Mouse (Mus musculus) spleen, postnatal 10 days (tissue): ENCODE measurements around the gene Nos1.

Experiments
- DNase-seq, 2 experiments: peaks; one replicate each; pipeline ENCODE4 v3.0.0; 2021 to 2022; ENCODE audit warnings: low spot score in 2 of 2

Nos1 gene

DNA sequence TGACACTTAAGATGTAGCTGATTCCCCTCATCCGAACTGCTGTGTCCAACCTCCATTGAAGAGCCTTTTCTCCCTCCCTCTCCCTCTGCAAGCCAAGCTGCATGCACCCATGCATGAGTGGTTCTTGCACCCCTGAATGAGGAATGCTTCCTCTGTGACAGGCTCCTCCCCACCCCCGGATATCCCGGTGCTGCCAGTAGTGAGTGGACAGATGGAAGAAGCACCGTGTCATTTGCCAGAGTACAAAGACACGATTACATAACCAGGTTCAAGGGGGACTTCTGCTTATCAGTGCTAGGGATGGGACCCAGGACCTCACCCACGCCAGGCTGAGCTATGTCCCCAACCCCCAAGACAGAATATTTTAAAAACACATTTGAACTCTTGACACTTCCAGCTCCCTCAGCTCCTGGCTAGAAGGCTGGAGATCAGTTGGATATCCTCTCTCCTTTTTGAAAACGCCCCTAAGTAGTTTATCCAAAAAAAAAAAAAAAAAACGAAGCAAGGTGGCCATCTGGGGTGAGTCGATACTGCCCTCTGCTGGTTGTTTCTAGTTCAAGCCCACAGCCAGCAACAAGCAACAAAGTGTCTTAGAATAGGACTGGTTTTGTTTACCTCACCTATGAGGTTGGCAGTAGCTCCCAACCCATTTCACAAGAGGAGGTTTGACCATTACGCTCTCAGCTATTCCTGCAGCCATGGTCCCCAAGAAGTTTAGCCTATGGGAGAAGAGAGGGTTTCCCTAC lies 175.0 kb downstream of the Nos1 start:
- peak in 1 of 2 experiments; percentile 29 for DNase-seq

DNA sequence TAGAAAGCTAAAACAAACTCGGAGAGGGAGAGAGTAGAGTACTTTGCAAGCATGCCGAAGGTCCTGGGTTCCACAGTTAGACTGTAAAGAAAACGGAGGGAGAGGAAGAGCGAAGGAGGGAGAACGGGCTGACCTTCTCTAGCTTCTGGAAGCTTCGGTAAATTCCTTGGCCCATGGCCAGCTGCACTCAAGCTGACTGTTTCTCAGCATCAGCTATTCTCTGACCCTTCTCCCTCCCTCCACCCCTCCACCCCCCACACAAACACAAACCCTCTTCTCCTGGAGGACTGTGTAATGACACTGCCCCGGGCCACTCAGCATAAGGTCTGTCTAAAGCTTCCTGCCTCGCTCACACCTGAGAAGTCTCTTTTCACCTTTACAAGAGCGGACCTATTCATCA lies 183.9 kb downstream of the Nos1 start:
- DNase-seq = no peak

DNA sequence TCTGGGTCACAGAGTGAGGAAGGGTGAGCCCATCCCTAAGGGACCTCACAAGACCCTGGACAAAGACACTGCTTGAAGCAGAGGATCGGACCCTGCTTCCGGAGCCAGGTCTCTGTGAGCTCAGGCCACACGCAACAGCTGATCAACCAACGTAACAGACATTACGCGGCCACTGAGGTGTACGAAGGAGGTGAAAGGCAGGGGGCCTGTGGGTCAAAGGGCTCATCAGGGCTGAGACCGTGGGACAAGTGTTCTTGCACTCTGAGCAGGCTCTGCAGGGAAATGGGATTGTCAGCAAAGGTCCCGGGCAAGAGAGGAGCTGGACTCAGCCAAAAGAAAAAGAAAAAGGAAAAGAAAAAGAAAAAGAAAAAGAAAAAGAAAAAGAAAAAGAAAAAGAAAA lies 186.1 kb downstream of the Nos1 start:
- DNase-seq = no peak

DNA sequence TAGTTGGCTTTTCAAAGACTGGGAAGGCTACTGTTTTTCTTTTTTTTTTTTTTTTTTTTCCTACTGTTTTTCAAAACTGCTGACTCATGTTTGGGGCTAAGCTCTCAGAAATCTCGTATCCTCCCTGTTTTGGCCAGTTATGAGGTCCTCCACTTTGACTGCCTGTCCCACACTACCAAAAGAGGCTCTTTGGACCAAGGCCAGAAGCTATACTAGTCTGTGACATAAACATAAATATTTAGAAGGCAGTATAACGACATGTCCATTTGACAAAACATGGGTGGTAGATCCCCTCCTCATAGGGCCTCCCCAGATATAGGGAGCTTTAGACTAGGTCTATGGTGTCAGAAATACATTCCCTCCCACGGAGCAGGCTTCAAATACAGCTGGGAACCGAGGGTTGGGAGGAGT lies 186.8 kb downstream of the Nos1 start:
- DNase-seq = no peak

DNA sequence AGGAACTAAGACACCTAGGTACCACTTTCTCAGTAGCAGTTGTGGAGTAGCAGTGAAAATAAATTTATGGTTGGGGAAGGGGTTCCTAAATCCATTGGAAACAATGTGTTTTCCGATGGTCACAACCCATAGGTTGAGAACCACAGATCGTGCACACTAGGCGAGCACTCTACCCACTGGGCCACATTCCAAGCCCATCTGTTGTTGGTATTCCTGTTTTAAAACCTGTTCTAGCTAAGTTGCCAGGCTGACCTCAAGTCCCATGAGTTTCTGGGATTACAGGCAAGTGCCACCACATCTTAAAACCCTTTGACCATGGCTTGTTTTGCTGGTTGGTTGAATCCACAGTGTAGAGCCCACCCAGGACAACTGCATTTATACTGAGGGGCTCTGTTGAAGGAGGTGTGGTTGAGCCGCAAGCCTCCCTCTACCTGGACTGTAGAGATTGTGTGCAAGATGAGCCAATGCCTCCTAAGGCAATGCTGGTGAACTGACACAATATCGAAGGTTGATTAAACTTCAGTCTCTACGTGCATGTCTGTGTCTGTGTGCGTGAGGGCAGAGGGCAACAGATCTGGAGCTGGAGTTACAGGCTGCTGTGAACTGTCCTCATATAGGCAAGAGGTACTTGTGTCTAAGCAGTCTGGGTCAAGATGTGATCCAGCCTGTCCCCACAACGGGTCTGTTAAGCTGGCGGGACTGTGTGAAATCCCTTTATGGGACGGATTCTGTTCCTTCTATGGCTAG lies 189.0 kb downstream of the Nos1 start:
- DNase-seq = no peak

DNA sequence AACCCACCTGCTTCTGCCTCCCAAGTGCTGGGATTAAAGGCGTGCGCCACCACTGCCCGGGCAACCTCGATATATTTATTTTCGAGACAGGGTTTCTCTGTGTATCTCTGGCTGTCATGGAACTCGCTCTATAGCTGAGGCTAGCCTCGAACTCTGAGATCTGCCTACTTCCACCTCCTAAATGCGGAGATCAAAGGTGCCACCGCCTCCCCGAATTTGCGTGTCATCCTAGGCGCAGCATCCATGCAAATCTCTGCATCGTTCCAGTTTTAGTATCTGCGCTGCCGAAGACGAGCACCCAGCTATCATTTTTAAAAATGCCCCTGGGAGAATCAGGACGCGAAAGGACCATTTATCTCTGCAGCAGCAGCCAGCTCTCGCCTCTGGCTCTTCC lies 195.4 kb downstream of the Nos1 start:
- DNase-seq = no peak

DNA sequence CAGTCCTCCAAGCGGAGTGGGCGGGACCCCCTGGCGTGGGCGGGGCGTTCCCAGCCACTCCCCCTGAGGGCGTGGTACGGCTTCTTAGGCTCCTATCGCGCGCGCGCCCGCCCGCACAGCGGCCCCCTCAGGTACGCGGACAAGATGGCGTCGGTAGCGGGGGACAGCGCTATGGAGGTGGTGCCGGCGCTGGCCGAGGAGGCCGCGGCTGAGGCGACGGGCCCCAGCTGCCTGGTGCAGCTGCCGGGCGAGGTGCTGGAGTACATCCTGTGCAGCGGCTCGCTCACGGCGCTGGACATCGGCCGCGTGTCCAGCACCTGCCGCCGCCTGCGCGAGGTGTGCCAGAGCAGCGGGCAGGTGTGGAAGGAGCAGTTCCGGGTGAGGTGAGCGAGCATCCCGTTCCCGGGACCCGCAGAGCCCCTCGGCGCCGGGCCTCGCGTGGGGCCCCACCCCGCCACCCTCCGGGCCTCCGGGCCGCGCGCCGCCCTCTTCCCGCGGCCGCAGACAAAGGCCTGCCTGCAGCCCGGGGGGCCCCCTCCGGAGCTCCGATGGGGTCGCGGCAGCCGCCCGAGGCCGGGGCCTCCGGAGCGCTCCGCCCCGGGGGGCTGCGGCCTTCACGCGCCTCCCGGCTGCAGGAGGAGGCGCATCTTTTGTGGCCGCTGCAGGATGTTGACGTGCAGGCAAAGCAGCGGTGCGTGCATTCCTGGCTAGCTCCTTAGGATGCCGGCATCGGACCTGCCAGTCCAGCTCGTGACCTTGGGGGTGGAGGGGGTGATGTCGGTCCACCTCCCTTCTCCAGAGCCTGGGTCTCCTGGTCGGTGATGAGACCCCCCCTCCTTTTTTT lies 196.0 kb downstream of the Nos1 start, which contains the start of gene Fbxo21:
Fbxo21 (plus strand) TSS at position 74 of the 844 bp plus-strand sequence.
- DNase-seq = peak; percentile 76 to 88

DNA sequence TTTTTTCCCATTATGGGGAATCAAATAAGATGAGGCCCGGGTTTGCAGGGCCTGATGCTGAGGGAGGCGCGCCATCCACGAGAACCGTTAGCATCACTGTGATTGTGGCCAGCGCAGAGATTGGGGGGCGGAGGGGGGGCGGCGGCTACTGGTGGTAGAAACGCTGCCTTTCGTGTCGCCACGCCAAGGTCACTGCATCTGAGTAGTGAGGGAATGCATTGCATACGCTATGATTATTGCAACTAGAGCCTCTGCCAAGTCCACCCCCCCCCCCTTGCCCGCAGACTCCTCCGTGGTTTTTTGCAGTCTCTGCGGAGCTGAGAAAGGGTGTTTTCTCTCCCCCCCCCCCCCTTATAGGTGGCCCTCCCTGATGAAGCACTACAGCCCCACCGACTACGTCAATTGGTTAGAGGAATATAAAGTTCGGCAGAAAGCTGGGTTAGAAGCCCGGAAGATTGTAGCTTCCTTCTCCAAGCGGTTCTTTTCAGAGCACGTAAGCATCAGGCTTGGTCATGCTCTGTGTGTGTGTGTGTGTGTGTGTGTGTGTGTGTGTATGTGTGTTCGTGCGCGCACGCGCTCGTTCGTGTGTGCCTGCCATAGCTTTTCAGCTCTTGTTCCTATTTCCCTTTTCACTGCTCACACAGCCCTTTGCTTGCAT lies 196.8 kb downstream of the Nos1 start:
- peak; percentile 14 to 54 for DNase-seq

DNA sequence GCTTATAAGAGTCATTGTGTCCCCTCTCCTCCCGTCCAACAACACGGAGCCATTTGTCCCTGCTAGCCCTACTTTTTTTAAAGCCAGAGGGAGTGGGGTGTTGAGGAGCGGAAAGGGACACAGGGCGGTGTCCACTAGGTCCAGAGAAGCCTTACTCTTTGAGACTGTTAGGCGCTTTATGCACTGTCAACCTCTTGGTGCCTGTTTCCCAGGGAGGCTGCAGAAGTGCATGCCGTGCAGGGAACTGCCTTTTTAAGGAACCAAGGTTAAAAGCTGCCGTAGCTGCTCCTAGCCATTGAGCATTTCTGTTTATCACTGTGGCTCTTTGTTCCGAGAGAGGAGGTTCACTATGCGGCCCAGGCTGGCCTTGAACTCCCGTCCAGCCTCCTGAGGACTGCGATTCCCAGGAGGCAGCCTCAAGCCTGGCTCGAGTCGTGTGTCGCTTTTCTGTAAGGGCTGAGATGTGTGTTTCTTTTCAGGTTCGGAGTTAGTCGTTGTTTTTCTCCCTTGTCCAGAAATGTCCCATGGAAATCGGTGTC lies 197.4 kb downstream of the Nos1 start:
- DNase-seq = no peak

DNA sequence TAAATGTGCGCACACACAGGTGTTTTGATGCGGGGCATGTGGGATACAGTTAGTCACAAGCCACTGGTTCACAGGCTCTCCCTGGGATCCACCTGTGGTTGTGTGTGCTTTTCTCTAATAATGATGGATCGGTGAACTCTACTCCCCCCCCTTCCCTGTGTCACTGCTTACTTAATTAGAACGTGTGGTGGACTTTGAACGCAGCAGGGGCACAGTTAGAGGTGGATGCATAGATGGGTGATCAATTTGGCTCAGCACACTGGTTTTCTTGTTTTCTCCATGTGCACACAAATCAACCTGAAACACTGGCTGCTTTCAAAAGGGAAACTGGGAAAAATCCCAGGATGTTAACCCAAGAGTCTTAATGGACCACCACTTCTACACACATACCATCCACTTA lies 198.2 kb downstream of the Nos1 start:
- DNase-seq = no peak

DNA sequence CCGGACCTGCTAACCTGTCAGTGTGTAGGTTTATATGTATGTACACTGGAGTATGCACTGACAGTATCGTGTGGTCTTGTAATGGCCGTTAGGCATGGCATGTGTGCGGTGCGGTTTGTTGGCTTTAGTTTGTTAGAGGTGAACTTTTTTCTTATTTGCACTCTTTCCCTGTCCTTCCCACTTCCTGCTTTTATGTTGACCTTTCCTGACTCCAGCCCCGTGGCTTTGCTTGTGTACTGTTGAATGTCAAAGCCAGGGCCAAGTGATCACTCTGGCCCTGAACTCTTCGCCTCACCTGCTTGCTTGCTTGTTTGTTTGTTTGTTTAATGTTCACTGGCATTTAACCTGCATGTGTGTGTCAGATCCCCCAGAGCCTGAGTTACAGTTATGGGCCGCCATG lies 200.1 kb downstream of the Nos1 start:
- DNase-seq = no peak

DNA sequence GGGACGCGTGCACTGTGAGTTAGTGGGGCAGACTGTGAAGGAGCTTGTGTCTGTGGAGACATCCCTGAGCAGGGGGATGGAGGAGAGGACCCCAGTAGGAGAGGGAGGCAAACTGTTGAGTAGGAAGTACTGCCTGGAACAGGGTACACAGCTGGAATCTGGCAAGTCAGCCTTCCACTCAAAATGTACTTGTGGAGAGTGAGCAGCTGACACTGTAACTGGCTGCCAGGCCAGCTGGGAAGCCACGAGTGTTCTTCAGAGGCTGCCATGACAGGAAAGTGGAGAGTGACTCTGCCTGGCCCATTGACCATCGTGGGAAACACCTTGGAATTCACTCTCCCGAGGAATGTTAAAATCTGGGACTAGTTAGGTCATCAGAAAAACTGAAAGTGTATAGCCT lies 201.1 kb downstream of the Nos1 start:
- no peak for DNase-seq

DNA sequence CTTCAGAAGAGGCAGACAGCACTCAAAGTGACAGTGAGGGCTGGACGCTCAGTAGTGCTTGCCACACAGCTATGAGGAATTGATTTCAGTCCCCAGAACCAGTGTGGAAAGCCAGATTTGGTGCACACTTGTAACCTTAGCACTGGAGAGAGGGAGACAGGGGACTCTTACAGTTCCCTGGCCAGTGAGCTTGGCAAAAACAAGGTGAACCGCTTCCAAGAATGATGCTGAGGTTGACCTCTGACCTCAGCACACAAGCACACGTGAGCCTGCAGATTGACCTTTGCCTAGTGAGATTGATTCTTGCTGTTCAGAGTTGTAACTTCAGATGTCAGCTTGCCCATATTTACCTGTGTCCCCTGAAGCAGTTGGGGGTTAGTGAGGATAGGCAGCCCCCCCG lies 205.5 kb downstream of the Nos1 start:
- no peak for DNase-seq

DNA sequence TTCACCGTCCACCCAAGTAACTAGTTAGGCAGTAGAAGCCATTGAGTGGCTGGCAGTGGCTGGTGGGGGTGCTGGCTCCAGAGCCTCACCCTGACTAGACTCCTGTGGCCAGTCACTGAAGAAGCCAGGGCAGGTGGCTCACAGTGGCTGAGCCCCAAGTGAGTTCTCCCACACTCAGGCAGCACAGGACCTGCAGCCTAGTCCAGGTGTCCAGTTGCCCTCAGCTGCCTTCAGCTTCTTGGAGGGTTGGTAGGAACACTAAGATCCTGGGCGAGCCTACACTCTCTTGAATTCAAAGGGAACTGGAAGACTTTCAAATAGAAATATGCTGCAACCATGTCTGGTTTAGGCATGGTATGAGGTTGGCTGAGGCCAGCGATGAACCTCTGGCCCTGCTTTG lies 207.1 kb downstream of the Nos1 start:
- no peak for DNase-seq

DNA sequence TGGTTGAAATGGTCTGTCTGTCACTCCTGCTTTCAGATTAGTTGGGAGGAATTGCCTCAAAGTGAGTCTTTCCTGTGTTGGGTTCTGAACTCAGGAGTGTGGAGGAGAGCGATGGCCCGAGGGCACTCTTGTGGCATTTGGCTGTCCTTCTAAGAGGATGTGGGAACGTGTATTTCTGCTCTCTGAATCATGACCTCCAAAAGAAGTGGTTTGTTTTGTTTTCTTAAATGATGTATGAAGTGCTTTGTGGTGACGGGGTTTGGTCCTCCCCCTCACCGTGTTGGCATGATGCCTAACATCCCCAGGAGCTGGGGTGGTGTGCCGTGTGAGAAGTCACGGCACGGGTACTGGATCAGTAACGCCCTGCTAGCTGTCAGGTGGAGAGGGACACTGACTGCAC lies 207.5 kb downstream of the Nos1 start:
- no peak for DNase-seq

DNA sequence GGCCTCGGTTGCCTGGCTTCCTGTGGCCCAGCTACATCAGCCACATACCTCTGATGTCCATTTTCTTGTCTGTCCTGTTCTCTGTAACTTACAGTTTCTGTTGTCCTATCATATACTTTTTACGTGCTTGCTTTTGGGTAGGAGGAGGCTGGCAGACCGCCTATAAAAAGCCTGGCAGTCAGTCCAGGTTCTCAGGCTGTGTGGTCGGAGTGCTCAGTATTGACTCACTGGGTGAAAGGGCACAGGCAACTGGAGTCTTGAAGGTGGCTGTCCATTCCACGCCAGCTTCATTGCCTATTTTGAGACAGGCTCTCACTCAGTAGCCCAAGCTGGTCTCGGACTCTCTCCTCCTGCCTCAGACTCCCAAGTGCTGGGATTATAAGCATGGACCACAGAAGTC lies 208.9 kb downstream of the Nos1 start:
- DNase-seq = no peak

DNA sequence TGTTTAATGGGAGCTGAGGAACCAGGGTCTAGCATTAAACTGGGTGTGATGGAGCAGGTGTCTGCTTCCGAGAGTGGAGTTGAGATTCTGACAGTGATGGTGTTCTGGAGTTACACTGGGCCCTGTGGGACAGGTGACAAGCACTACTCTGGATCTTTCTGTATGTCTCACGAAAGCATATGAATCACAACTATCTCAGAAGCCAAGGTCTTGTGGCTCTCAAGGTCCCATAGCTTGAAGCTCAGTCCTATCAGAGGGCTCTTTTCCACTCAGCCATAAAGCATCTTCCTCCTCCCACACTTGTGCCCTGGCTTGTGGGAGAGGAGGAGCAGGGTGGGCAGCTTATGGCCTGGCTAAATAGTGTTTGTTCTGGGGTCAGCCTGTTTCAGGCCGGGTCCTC lies 210.1 kb downstream of the Nos1 start:
- no peak for DNase-seq

DNA sequence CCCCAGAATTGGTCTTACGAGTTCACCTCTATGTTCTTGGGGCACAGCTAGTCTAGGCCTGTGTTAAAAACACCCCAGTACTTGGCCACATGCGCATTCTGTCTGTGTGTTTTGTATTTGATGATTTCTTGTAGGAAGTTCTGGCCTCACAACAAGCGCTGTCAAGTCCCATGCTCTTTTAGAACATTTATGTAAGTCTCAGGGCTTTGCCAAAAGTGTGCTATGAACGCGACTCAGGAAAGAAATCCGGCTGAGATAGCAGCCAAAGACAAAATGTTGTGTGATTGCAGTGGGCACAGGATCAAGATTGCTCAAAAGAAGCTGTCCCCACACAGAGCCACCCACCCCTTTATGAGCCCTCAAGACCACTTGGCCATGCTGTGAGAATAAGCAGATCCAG lies 212.7 kb downstream of the Nos1 start:
- DNase-seq = no peak

DNA sequence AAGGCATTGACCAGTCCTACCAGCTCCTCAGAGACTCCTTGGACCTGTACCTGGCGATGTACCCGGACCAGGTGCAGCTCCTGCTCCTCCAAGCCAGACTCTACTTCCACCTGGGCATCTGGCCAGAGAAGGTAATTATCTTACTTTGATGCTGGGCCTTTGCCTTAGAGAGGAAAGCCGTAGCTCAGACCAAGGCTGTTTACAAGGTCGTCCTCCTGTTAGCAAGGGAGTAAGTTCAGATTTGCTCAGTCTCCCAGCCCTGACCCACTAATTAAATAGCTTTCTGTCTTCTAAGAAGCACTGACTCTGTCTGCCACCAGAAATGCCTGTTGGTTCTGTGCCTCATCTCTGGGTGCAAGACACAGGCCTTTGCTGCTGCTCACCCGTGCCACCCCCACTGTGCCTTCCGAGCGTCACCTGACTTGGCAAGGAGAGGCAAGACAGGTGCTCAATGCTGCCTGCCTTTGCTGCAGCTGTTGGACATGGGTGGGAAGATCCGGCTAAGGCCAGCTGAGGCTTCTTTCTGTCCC lies 214.6 kb downstream of the Nos1 start:
- DNase-seq = no peak

DNA sequence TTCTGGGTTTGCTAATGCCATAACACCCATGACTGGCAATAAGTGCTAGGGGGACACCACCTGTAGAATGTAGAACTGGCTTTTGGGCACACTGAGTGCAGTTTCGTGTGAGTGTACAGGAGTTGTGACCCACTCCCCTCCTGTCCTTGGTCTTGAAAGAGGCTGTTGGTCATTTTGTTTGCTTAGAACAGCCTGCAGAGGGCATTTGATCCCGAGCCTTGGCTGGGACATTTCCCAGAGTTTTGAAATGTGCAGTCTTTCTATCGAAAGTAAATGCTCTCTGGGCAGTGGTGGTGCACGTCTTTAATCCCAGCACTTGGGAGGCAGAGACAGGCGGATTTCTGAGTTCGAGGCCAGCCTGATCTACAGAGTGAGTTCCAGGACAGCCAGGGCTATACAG lies 215.1 kb downstream of the Nos1 start:
- DNase-seq = no peak

DNA sequence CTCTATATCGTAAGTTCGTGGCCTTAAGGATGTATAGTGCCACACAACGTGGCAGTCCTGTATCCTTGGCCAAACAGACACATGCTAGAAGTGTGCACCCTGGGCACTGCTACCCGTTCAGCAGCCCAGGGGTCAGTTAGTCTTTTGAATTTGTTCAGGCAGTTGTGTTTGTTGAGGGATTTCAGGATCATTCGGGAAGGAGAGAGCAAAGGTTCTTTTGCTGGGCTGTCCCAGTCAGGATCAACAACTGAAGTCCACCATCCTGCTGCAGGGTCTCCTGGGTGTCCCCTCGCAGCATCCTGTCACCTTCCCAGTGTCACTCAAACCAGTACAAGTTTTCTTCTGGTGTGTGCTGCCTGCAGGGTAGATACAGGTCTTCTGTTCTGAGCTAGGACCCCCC lies 215.7 kb downstream of the Nos1 start:
- DNase-seq = no peak
